Mouse (Mus musculus): ENCODE data around the gene C130032M10Rik.
A peak's percentile ranks its signal among the peaks of the same experiment; 100 is the strongest.

C130032M10Rik gene

GRCm38 (mm10) chr9:114549117-114549516 lies 33.6 kb downstream of the C130032M10Rik start:
- DNase-seq (ENCODE audit: low spot score), result no peak

GRCm38 (mm10) chr9:114550033-114550432 lies 34.5 kb downstream of the C130032M10Rik start:
- DNase-seq (ENCODE audit: low spot score), result no peak

- no peak for DNase-seq (ENCODE audit: low spot score)
Measured at GRCm38 (mm10) chr9:114553828-114554227, 38.3 kb downstream of the C130032M10Rik start.

- peak; percentile 38 for DNase-seq (ENCODE audit: low spot score)
Measured at GRCm38 (mm10) chr9:114554355-114554979, 39.0 kb downstream of the C130032M10Rik start.

- no peak for DNase-seq (ENCODE audit: low spot score)
Measured at GRCm38 (mm10) chr9:114556276-114556855, 40.9 kb downstream of the C130032M10Rik start.

- DNase-seq (ENCODE audit: low spot score), result no peak
Measured at GRCm38 (mm10) chr9:114557086-114557485, 41.6 kb downstream of the C130032M10Rik start.

GRCm38 (mm10) chr9:114560141-114560540 lies 44.6 kb downstream of the C130032M10Rik start:
- DNase-seq (ENCODE audit: low spot score), result no peak

- no peak for DNase-seq (ENCODE audit: low spot score)
Measured at GRCm38 (mm10) chr9:114560771-114561670, 45.5 kb downstream of the C130032M10Rik start.

GRCm38 (mm10) chr9:114561671-114561971 lies 46.1 kb downstream of the C130032M10Rik start:
- DNase-seq (ENCODE audit: low spot score), result no peak

- no peak for DNase-seq (ENCODE audit: low spot score)
Measured at GRCm38 (mm10) chr9:114562031-114562918, 46.8 kb downstream of the C130032M10Rik start.

GRCm38 (mm10) chr9:114562919-114563751 lies 47.6 kb downstream of the C130032M10Rik start:
- DNase-seq (ENCODE audit: low spot score), result no peak

GRCm38 (mm10) chr9:114563761-114564606 lies 48.5 kb downstream of the C130032M10Rik start, which contains the start of gene Trim71:
Gene Trim71 (minus strand): TSS chr9:114564369.
- DNase-seq (ENCODE audit: low spot score), result no peak

GRCm38 (mm10) chr9:114564667-114565066 lies 49.2 kb downstream of the C130032M10Rik start:
- no peak for DNase-seq (ENCODE audit: low spot score)

All from lung, postnatal 25 days (tissue).